Mouse (Mus musculus) small intestine, adult 2 months (tissue): Measurements from ENCODE around the gene Fam89b.

Experiments used
- CTCF ChIP-seq: fragments of 200-500 bp; IDR thresholded peaks from 2 replicates; pipeline ENCODE4 v1.5.1; 2012; ENCODE audit warnings: low read depth, mild to moderate bottlenecking, control low read depth, inconsistent platforms, low read length, moderate library complexity, mixed read lengths; ENCODE audit not compliant: insufficient replicate concordance, insufficient read length; ENCODE audit errors: extremely low read depth
- POLR2A ChIP-seq: fragments of 200-500 bp; IDR thresholded peaks from 2 replicates; pipeline ENCODE4 v1.6.1; 2012; ENCODE audit warnings: low read depth, mild to moderate bottlenecking, control low read depth, inconsistent platforms, low read length, moderate library complexity

DNA sequence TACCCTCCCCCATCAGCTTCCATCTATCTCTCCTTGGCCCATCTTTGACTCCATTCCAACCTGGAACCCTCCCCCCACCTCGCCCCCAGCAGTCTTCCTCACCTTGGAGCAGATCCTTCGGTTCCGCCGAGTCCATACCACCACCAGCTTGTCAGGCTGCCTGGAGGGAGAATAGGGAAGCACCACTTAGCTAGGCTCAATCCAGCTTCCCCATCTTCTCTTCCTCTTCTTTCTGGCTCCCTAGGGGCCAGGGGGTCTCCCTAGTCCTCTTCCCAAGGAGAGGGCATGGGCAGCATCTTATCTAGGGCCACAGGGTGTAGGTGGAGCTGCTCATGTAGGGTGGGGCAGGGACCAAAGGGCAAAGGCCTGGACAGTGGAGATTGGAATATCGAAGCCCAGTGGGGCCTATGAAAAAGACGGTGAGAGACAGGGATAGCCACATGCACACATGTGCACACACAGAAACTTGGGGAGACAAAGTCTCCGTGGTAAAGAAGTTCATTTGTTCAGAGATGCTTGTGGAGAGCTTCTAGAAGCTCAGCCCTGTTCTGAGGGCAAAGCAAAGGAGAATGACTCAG is 6.5 kb downstream of the Fam89b start:
- no peak for TF ChIP-seq POLR2A
- TF ChIP-seq CTCF, result no peak
